Mouse (Mus musculus): ENCODE data around the gene Hnrnpul2.
A peak's percentile ranks its signal among the peaks of the same experiment; 100 is the strongest.

Hnrnpul2 gene

GRCm38 (mm10) chr19:8819596-8820423 is at the start of gene Hnrnpul2:
Gene Hnrnpul2 (plus strand): TSS chr19:8820010.
- peak; percentile 94 for DNase-seq (ENCODE audit: low spot score)

- peak; percentile 56 for DNase-seq (ENCODE audit: low spot score)
These were observed 49.1 kb upstream of the Hnrnpul2 start, which contains the start of gene Tmem223 for GRCm38 (mm10) chr19:8770567-8771270. Gene Tmem223 (plus strand): TSS chr19:8770996.

GRCm38 (mm10) chr19:8772996-8773395 is 46.8 kb upstream of the Hnrnpul2 start:
- DNase-seq (ENCODE audit: low spot score): no peak

GRCm38 (mm10) chr19:8773409-8773808 is 46.4 kb upstream of the Hnrnpul2 start:
- DNase-seq (ENCODE audit: low spot score): no peak

- DNase-seq (ENCODE audit: low spot score): peak; percentile 91
These were observed 45.5 kb upstream of the Hnrnpul2 start, which contains the start of gene Tmem179b for GRCm38 (mm10) chr19:8774086-8774835. Gene Tmem179b (minus strand): TSS chr19:8774467.

- no peak for DNase-seq (ENCODE audit: low spot score)
These were observed 44.8 kb upstream of the Hnrnpul2 start for GRCm38 (mm10) chr19:8774951-8775421.

- DNase-seq (ENCODE audit: low spot score): peak; percentile 94
These were observed 33.6 kb upstream of the Hnrnpul2 start, which contains the start of gene Taf6l for GRCm38 (mm10) chr19:8786008-8786781. Gene Taf6l (minus strand): TSS chr19:8786417.

GRCm38 (mm10) chr19:8788521-8788920 is 31.3 kb upstream of the Hnrnpul2 start:
- DNase-seq (ENCODE audit: low spot score): no peak

GRCm38 (mm10) chr19:8789171-8789570 is 30.6 kb upstream of the Hnrnpul2 start:
- no peak for DNase-seq (ENCODE audit: low spot score)

GRCm38 (mm10) chr19:8790171-8790570 is 29.6 kb upstream of the Hnrnpul2 start:
- DNase-seq (ENCODE audit: low spot score): no peak

GRCm38 (mm10) chr19:8798264-8798946 is 21.4 kb upstream of the Hnrnpul2 start, which contains the start of gene Polr2g:
Gene Polr2g (minus strand): TSS chr19:8798577.
- DNase-seq (ENCODE audit: low spot score): peak; percentile 79

GRCm38 (mm10) chr19:8798947-8799315 is 20.9 kb upstream of the Hnrnpul2 start:
- DNase-seq (ENCODE audit: low spot score): no peak

- DNase-seq (ENCODE audit: low spot score): peak; percentile 94
These were observed 17.5 kb upstream of the Hnrnpul2 start, which contains the start of gene Zbtb3 for GRCm38 (mm10) chr19:8802130-8802821. Gene Zbtb3 (plus strand): TSS chr19:8802555.

GRCm38 (mm10) chr19:8803204-8803780 is 16.5 kb upstream of the Hnrnpul2 start:
- DNase-seq (ENCODE audit: low spot score): no peak

GRCm38 (mm10) chr19:8803879-8804660 is 15.7 kb upstream of the Hnrnpul2 start:
- no peak for DNase-seq (ENCODE audit: low spot score)

- no peak for DNase-seq (ENCODE audit: low spot score)
These were observed 13.0 kb upstream of the Hnrnpul2 start for GRCm38 (mm10) chr19:8806810-8807209.

GRCm38 (mm10) chr19:8815812-8816211 is 4.0 kb upstream of the Hnrnpul2 start:
- DNase-seq (ENCODE audit: low spot score): no peak

- no peak for DNase-seq (ENCODE audit: low spot score)
These were observed 2.8 kb upstream of the Hnrnpul2 start for GRCm38 (mm10) chr19:8817001-8817400.

GRCm38 (mm10) chr19:8818301-8818798 is 1.5 kb upstream of the Hnrnpul2 start:
- DNase-seq (ENCODE audit: low spot score): no peak
